Mouse (Mus musculus): ENCODE measurements around the gene Zswim9. TPM values are rescaled to one million over a fixed set of nuclear protein-coding genes. Genes with fewer than 3 reads are reported as not detected.
"Not testable (repeated sequence)": the region's sequence is repeated elsewhere in the genome, so short reads cannot be mapped to it uniquely, and the experiment has no call there.

Zswim9 gene
- polyA plus RNA-seq, 1 experiment from 2014 or later: 10.3 TPM

- DNase-seq (ENCODE audit: extremely low spot score, low spot score): no peak
- H3K36me3 ChIP-seq (replicated peaks): peaks cover 100% of the 10 kb centered on the region
Observed at GRCm38 (mm10) chr7:13293878-13294855, 15.6 kb upstream of the Zswim9 start.

GRCm38 (mm10) chr7:13291370-13291769 lies 12.8 kb upstream of the Zswim9 start:
- no peaks in the 10 kb centered on the region for H3K9me3 ChIP-seq
- H3K4me1 ChIP-seq: no peaks in the 10 kb centered on the region
- no peaks in the 10 kb centered on the region for H3K27me3 ChIP-seq (ENCODE audit: poor library complexity, severe bottlenecking)
- no peak overlapping the region for H3K4me3 ChIP-seq
- DNase-seq (ENCODE audit: extremely low spot score, low spot score): no peak
- no peak overlapping the region for H3K27ac ChIP-seq
- 90% methylated on average over 2 of the region's 2 CpGs for WGBS
- H3K36me3 ChIP-seq (replicated peaks): peaks cover 100% of the 10 kb centered on the region

More at GRCm38 (mm10) chr7:13293878-13294855, 15.6 kb upstream of the Zswim9 start:
- WGBS: 90% methylated on average over 11 of the region's 11 CpGs
- Histone ChIP-seq H3K4me1 (no peaks in the 10 kb centered on the region), H3K27me3 (ENCODE audit: poor library complexity, severe bottlenecking) (no peaks in the 10 kb centered on the region), H3K4me3 (no peak overlapping the region), H3K9me3 (no peaks in the 10 kb centered on the region), H3K27ac (no peak overlapping the region)

- Histone ChIP-seq H3K27me3 (ENCODE audit: poor library complexity, severe bottlenecking) (no peaks in the 10 kb centered on the region), H3K27ac (no peak overlapping the region), H3K4me1 (no peaks in the 10 kb centered on the region), H3K36me3 (replicated peaks) (peaks cover 100% of the 10 kb centered on the region), H3K4me3 (no peak overlapping the region), H3K9me3 (no peaks in the 10 kb centered on the region)
- 89% methylated on average over 1 of the region's 1 CpGs for WGBS
- DNase-seq (ENCODE audit: extremely low spot score, low spot score): no peak
Observed at GRCm38 (mm10) chr7:13290041-13290675, 11.6 kb upstream of the Zswim9 start.

- Histone ChIP-seq H3K36me3 (replicated peaks) (peaks cover 100% of the 10 kb centered on the region), H3K4me1 (no peaks in the 10 kb centered on the region), H3K9me3 (no peaks in the 10 kb centered on the region), H3K27me3 (ENCODE audit: poor library complexity, severe bottlenecking) (no peaks in the 10 kb centered on the region), H3K27ac (no peak overlapping the region), H3K4me3 (no peak overlapping the region)
- 53% methylated on average over 5 of the region's 5 CpGs for WGBS
- no peak for DNase-seq (ENCODE audit: extremely low spot score, low spot score)
Observed at GRCm38 (mm10) chr7:13288621-13289020, 10.1 kb upstream of the Zswim9 start.

GRCm38 (mm10) chr7:13278957-13279356 lies 436 bp upstream of the Zswim9 start:
- WGBS: under 1% methylated on average over 21 of the region's 29 CpGs
- Histone ChIP-seq H3K36me3 (replicated peaks) (peaks cover 75% of the 10 kb centered on the region), H3K4me1 (peaks cover 11% of the 10 kb centered on the region), H3K27ac (peak overlapping the region; percentile 97), H3K4me3 (peak overlapping the region; percentile 71)
- not testable (repeated sequence) for H3K27me3 ChIP-seq (ENCODE audit: poor library complexity, severe bottlenecking); H3K9me3 ChIP-seq
- peak; percentile 14 for DNase-seq (ENCODE audit: extremely low spot score, low spot score)

GRCm38 (mm10) chr7:13277833-13278232 lies 688 bp downstream of the Zswim9 start:
- DNase-seq (ENCODE audit: extremely low spot score, low spot score): no peak
- 26% methylated on average over 2 of the region's 2 CpGs for WGBS
- Histone ChIP-seq H3K27me3 (ENCODE audit: poor library complexity, severe bottlenecking) (no peaks in the 10 kb centered on the region), H3K4me3 (peak overlapping the region; percentile 71), H3K4me1 (peaks cover 11% of the 10 kb centered on the region), H3K27ac (peak overlapping the region; percentile 97), H3K36me3 (replicated peaks) (peaks cover 71% of the 10 kb centered on the region), H3K9me3 (no peaks in the 10 kb centered on the region)

GRCm38 (mm10) chr7:13277081-13277480 lies 1.4 kb downstream of the Zswim9 start, which contains the start of gene Lig1:
Lig1 (plus strand) TSS chr7:13277283.
- Histone ChIP-seq H3K9me3 (no peaks in the 10 kb centered on the region), H3K27me3 (ENCODE audit: poor library complexity, severe bottlenecking) (no peaks in the 10 kb centered on the region), H3K36me3 (replicated peaks) (peaks cover 63% of the 10 kb centered on the region), H3K4me3 (peak within 1 kb of the TSS; percentile 71), H3K27ac (peak within 1 kb of the TSS; percentile 97), H3K4me1 (peaks cover 11% of the 10 kb centered on the region)
- 98% methylated on average over 16 of the region's 16 CpGs for WGBS
- no peak for DNase-seq (ENCODE audit: extremely low spot score, low spot score)

- Histone ChIP-seq H3K9me3 (no peaks in the 10 kb centered on the region), H3K36me3 (replicated peaks) (peaks cover 41% of the 10 kb centered on the region), H3K27ac (no peak overlapping the region), H3K27me3 (ENCODE audit: poor library complexity, severe bottlenecking) (no peaks in the 10 kb centered on the region), H3K4me1 (no peaks in the 10 kb centered on the region), H3K4me3 (no peak overlapping the region)
- DNase-seq (ENCODE audit: extremely low spot score, low spot score): no peak
- 96% methylated on average over 1 of the region's 1 CpGs for WGBS
Observed at GRCm38 (mm10) chr7:13271704-13272103, 6.8 kb downstream of the Zswim9 start.

GRCm38 (mm10) chr7:13269394-13269793 lies 9.1 kb downstream of the Zswim9 start:
- Histone ChIP-seq H3K27me3 (ENCODE audit: poor library complexity, severe bottlenecking) (no peaks in the 10 kb centered on the region), H3K4me1 (0 out of 2 replicates have a peak, but pooled peaks cover 2% of the 10 kb centered on the region), H3K27ac (no peak overlapping the region), H3K4me3 (no peak overlapping the region), H3K36me3 (replicated peaks) (peaks cover 18% of the 10 kb centered on the region), H3K9me3 (no peaks in the 10 kb centered on the region)
- DNase-seq (ENCODE audit: extremely low spot score, low spot score): no peak
- WGBS: 85% methylated on average over 11 of the region's 11 CpGs

GRCm38 (mm10) chr7:13268749-13269260 lies 9.7 kb downstream of the Zswim9 start:
- Histone ChIP-seq H3K36me3 (replicated peaks) (peaks cover 12% of the 10 kb centered on the region), H3K4me1 (0 out of 2 replicates have a peak, but pooled peaks cover 3% of the 10 kb centered on the region), H3K27me3 (ENCODE audit: poor library complexity, severe bottlenecking) (no peaks in the 10 kb centered on the region), H3K27ac (no peak overlapping the region), H3K4me3 (no peak overlapping the region), H3K9me3 (no peaks in the 10 kb centered on the region)
- DNase-seq (ENCODE audit: extremely low spot score, low spot score): no peak
- WGBS: 89% methylated on average over 4 of the region's 4 CpGs

GRCm38 (mm10) chr7:13264396-13264795 lies 14.1 kb downstream of the Zswim9 start:
- Histone ChIP-seq H3K27ac (no peak overlapping the region), H3K4me3 (no peak overlapping the region), H3K27me3 (ENCODE audit: poor library complexity, severe bottlenecking) (peaks cover 11% of the 10 kb centered on the region), H3K4me1 (0 out of 2 replicates have a peak, but pooled peaks cover 3% of the 10 kb centered on the region), H3K36me3 (replicated peaks) (peaks cover 8% of the 10 kb centered on the region; the same call in 1 of the 2 replicates), H3K9me3 (0 out of 2 replicates have a peak, but pooled peaks cover 4% of the 10 kb centered on the region)
- no peak for DNase-seq (ENCODE audit: extremely low spot score, low spot score)
- WGBS: 55% methylated on average over 2 of the region's 2 CpGs

GRCm38 (mm10) chr7:13263851-13264250 lies 14.7 kb downstream of the Zswim9 start:
- DNase-seq (ENCODE audit: extremely low spot score, low spot score): no peak
- Histone ChIP-seq H3K27me3 (ENCODE audit: poor library complexity, severe bottlenecking) (peaks cover 11% of the 10 kb centered on the region), H3K4me1 (0 out of 2 replicates have a peak, but pooled peaks cover 3% of the 10 kb centered on the region), H3K9me3 (0 out of 2 replicates have a peak, but pooled peaks cover 4% of the 10 kb centered on the region), H3K36me3 (replicated peaks) (0 out of 2 replicates have a peak, but pooled peaks cover 3% of the 10 kb centered on the region), H3K27ac (no peak overlapping the region), H3K4me3 (no peak overlapping the region)
- WGBS: 89% methylated on average over 5 of the region's 5 CpGs

Data from forebrain, embryonic 10.5 days (tissue).